Comparison of ENCODE assay signal across 7 mouse cellular contexts in genomic region chr10:56377097-56377965, GRCm38 (mm10). TPM values are rescaled to one million over a fixed set of nuclear protein-coding genes. Genes with fewer than 3 reads are reported as not detected.
DNase-seq lines count a peak whose midpoint lies in the region; ATAC-seq and TF ChIP-seq lines count a peak whose summit lies in the region.

TSS of gene Gja1 (plus strand) at chr10:56377330.

- no peak for TF ChIP-seq CTCF in small intestine, adult 2 months (IDR thresholded peaks at IDR 0.05; ENCODE audit: extremely low read depth, insufficient read length, insufficient replicate concordance, low read depth, low read length)

- peaks cover 21% of the 10 kb centered on the region for H3K27me3 ChIP-seq in hindbrain, embryonic 13.5 days
- H3K27me3 ChIP-seq in small intestine, adult 2 months (ENCODE audit: control insufficient read depth, insufficient read depth, low read length): 0 out of 2 replicates have a peak, but pooled peaks cover 6% of the 10 kb centered on the region

- no peaks in the 10 kb centered on the region for H3K9me3 ChIP-seq in hindbrain, embryonic 13.5 days

- TF ChIP-seq POLR2A in small intestine, adult 2 months (IDR thresholded peaks at IDR 0.05; ENCODE audit: low read depth, low read length): no peak

- peak within 1 kb of the TSS; percentile 76 for H3K9ac ChIP-seq in hindbrain, embryonic 13.5 days

- peak within 1 kb of the TSS; percentile 88 for H3K4me2 ChIP-seq in hindbrain, embryonic 13.5 days

- peak; percentile 29 for ATAC-seq in hindbrain, embryonic 13.5 days (ENCODE audit: low FRiP score)

- under 1% methylated on average over 23 of the region's 23 CpGs for WGBS in hindbrain, embryonic 13.5 days
- WGBS in small intestine, adult 2 months: under 1% methylated on average over 23 of the region's 23 CpGs

- peak within 1 kb of the TSS; percentile 59 for H3K4me3 ChIP-seq in hindbrain, embryonic 13.5 days
- H3K4me3 ChIP-seq in small intestine, adult 2 months (ENCODE audit: low read depth, low read length): peak within 1 kb of the TSS; percentile 64

- H3K36me3 ChIP-seq in hindbrain, embryonic 13.5 days: no peaks in the 10 kb centered on the region
- no peaks in the 10 kb centered on the region for H3K36me3 ChIP-seq in small intestine, adult 2 months (ENCODE audit: control insufficient read depth, insufficient read depth, low read length)

- DNase-seq in Muller cell, postnatal 12 days (ENCODE audit: inconsistent ontology term): peak; percentile 76
- DNase-seq in brain, adult 2 months (ENCODE audit: low read depth, low spot score): peak; percentile 10
- peak; percentile 91 for DNase-seq in forelimb bud, embryonic 11.5 days (ENCODE audit: low read depth, low spot score)
- peak in 1 of 2 experiments; percentile 14 for DNase-seq in layer of hippocampus, postnatal 36 days
- DNase-seq in lung, postnatal 36 days: peak; percentile 77

- H3K27ac ChIP-seq in hindbrain, embryonic 13.5 days: peak within 1 kb of the TSS; percentile 73
- peak within 1 kb of the TSS; percentile 62 for H3K27ac ChIP-seq in small intestine, adult 2 months (ENCODE audit: insufficient read depth, low read depth, low read length)

- H3K4me1 ChIP-seq in hindbrain, embryonic 13.5 days (replicated peaks): peaks cover 21% of the 10 kb centered on the region
- H3K4me1 ChIP-seq in small intestine, adult 2 months (ENCODE audit: control insufficient read depth, insufficient read depth, insufficient read length, low read length): no peaks in the 10 kb centered on the region

RNA-seq across cellular contexts. Expression of gene Gja1, which starts in this region (rescaled TPM):
- polyA plus RNA-seq in hindbrain, embryonic 13.5 days (2015; fragmentation: Nextera tagmentation; extraction: Ambion mirVana): 96.3 and 111 TPM in 2 replicates
- total RNA-seq in layer of hippocampus, postnatal 36 days (2021): 100 to 1,000 TPM; 260 to 283 TPM
- polyA plus RNA-seq in small intestine, adult 2 months (2012; rRNA removed): 3.3 and 3.7 TPM in 2 replicates

Comparison
In these comparisons a context has a peak if more than half of its experiments do, and no peak if none do; other contexts are left out.
1. RNA of gene Gja1 (polyA plus RNA-seq): 96.3 to 111 TPM in hindbrain, embryonic 13.5 days; 3.3 to 3.7 TPM in small intestine, adult 2 months; every median in the first group is over 10 times any median in the second.